Mouse (Mus musculus) E14TG2a.4 (cell line): Measurements from ENCODE around the gene Uso1.

Experiments used
- H3K27me3 ChIP-seq: 2 replicates; pipeline ENCODE4 v1.6.1; 2014; ENCODE audit warnings: low read length, control low read depth; ENCODE audit not compliant: insufficient read depth
- H3K36me3 ChIP-seq: 2 replicates; pipeline ENCODE4 v1.6.1; 2014; ENCODE audit warnings: low read length, control low read depth; ENCODE audit not compliant: insufficient read depth
- H3K4me1 ChIP-seq: replicated peaks from 2 replicates; pipeline ENCODE4 v1.6.1; 2014; ENCODE audit warnings: low read depth, low read length, control low read depth
- H3K4me3 ChIP-seq: replicated peaks from 2 replicates; pipeline ENCODE4 v1.5.1; 2014; ENCODE audit warnings: mild to moderate bottlenecking, low read length
- H3K9me3 ChIP-seq: 2 replicates; pipeline ENCODE4 v1.6.1; 2014; ENCODE audit warnings: low read length, control low read depth
- CTCF ChIP-seq: conservative IDR thresholded peaks from 2 replicates; pipeline ENCODE4 v1.5.1; 2014; ENCODE audit warnings: low read length
- NANOG ChIP-seq: IDR thresholded peaks from 2 replicates; pipeline ENCODE4 v1.6.1; 2014; ENCODE audit warnings: borderline replicate concordance, low read length, mixed read lengths
- POU5F1 ChIP-seq: IDR thresholded peaks from 2 replicates; pipeline ENCODE4 v1.6.1; 2014; ENCODE audit warnings: low read length, borderline replicate concordance

Gene Uso1

DNA sequence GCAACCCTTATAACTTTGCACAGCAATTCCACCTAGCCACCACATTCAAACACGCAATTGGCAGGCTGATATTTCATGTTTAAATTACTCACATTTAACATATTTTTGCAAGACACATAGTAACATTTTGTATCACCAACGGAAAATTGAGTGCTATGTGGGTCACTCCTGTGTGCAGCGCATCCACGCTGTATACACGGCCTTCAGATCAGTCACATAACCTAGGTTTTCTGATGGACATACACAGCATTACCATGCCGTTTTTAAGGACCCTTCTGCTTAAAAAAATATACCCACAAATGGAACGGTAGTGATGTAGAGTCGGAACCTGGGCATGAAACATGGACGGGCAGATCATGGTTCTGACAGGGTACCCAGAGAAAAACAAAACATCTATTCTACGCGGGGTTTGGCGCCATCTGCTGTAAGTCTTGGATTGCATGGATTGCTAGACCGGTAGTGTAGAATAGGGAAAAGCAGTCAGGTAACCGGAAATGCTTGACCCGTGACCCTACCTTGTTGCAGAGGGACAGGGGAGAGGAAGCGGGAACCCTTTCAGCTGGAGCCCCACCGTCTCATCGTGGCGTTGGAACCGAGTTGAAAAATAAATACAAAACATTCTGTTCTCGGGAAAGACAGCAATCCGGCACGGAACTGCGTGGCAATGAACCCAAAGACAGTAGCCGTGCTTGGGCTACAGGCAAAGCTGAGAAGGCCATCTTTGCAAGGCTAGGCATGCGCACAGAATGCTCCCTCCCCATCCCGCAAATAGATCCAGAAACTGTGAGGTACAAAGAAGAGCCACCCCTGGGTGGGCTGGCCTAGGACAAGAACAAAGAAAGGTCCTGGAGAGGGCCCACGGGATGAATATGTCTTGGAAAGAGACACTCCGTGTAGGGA is 101.8 kb downstream of the Uso1 start:
- peaks cover 34% of the 10 kb centered on the region for H3K4me1 ChIP-seq
- peaks cover 5% of the 10 kb centered on the region; the same call in 1 of the 2 replicates for H3K36me3 ChIP-seq
- H3K9me3 ChIP-seq = no peaks in the 10 kb centered on the region; the same call in 1 of the 2 replicates
- TF ChIP-seq NANOG (no peak), POU5F1 (no peak), CTCF (peak; percentile 68)
- no peaks in the 10 kb centered on the region for H3K27me3 ChIP-seq
- H3K4me3 ChIP-seq = peak overlapping the region; percentile 67

DNA sequence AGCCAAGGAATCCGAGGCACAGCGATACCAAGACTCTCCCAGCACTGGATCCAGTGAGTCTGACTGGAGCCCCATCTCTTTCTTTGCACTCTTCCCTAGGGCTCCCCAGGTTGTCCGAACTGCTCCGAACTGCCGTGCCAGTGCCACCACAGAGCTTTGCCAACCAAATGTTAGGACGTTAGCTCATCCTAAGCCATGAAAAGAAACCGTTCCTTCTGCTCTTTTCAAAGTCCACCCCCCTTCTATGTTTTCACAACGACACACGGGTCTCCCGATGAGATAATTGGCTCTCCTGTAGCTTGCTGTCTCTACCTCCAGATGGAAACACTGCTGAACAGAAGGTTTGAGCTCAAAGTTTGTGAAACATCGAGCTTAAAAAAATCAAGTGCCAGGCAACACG is 103.0 kb downstream of the Uso1 start:
- Histone ChIP-seq H3K4me3 (no peak overlapping the region), H3K4me1 (peaks cover 26% of the 10 kb centered on the region)
- TF ChIP-seq POU5F1 (no peak), NANOG (no peak), CTCF (no peak)

DNA sequence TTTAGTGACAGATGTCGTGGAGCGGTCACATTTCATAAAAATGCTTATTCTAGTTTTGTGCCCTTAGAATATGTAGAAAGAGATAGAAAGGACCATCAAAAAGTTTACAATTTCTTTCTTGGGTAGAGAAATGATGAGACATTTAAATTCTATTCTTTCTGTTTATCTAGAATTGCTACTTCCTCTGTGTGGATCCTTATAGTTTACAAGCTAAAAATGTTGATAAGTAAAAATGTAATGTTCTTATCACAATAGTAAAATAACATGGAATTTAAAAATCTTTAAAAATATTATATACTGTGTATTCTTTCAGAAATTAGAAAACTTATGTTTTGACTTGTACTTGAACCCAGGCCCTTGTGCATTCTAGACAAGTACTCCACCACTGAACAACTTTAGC is 107.2 kb downstream of the Uso1 start:
- Histone ChIP-seq H3K4me1 (peaks cover 19% of the 10 kb centered on the region), H3K4me3 (no peak overlapping the region), H3K27me3 (peaks cover 8% of the 10 kb centered on the region; the same call in 1 of the 2 replicates), H3K9me3 (no peaks in the 10 kb centered on the region; the same call in 1 of the 2 replicates), H3K36me3 (peaks cover 6% of the 10 kb centered on the region; the same call in 1 of the 2 replicates)
- TF ChIP-seq CTCF (no peak), NANOG (no peak), POU5F1 (no peak)

More for the DNA sequence above, 103.0 kb downstream of the Uso1 start:
- no peaks in the 10 kb centered on the region for H3K27me3 ChIP-seq
- no peaks in the 10 kb centered on the region; the same call in 1 of the 2 replicates for H3K9me3 ChIP-seq
- peaks cover 6% of the 10 kb centered on the region; the same call in 1 of the 2 replicates for H3K36me3 ChIP-seq

DNA sequence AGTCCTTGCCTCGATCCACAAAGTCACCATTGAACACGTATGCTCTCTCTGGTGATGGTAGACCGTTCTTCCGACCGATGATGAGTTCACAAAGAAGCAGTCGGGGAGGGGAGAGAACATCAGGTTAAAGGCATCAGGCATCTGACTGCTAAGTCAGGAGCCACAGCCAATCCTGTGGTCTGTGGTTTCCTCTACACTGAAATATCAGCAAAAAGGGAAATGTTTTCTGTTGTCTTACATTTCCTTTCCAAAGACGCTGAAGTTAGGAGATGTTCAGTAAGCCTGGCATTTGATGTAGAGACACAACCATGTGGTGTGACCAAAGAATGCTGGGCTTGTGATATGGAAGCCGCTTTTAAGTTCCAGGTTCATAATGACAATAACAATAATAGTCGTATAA is 107.7 kb downstream of the Uso1 start:
- peaks cover 8% of the 10 kb centered on the region; the same call in 1 of the 2 replicates for H3K27me3 ChIP-seq
- H3K9me3 ChIP-seq = no peaks in the 10 kb centered on the region; the same call in 1 of the 2 replicates
- H3K36me3 ChIP-seq = peaks cover 6% of the 10 kb centered on the region; the same call in 1 of the 2 replicates
- peaks cover 22% of the 10 kb centered on the region for H3K4me1 ChIP-seq
- TF ChIP-seq POU5F1 = no peak
- TF ChIP-seq CTCF = no peak
- no peak for TF ChIP-seq NANOG
- H3K4me3 ChIP-seq = no peak overlapping the region

DNA sequence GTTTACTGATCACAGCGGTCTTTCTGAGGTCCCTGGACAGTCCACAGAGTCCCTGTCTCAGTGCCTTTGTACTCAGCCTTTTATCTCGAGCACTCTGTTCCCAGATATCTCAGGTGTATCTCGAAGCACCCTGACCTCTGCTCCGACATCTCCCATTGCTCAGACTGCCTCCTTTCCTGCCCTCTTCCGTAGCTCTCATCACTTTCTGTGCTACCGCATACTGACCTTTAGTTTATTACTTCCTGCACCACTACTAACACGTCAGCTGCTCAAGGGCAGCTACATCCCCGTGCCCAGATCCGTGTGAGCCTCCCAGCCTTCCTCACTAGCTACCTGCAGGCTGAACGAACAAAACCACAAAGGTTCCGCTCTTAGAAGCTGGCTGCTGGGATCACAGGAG is 110.9 kb downstream of the Uso1 start:
- H3K27me3 ChIP-seq = peaks cover 8% of the 10 kb centered on the region; the same call in 1 of the 2 replicates
- H3K4me1 ChIP-seq = peaks cover 31% of the 10 kb centered on the region
- H3K9me3 ChIP-seq = no peaks in the 10 kb centered on the region; the same call in 1 of the 2 replicates
- peak overlapping the region; percentile 57 for H3K4me3 ChIP-seq
- peaks cover 6% of the 10 kb centered on the region; the same call in 1 of the 2 replicates for H3K36me3 ChIP-seq
- TF ChIP-seq NANOG (no peak), POU5F1 (no peak)

DNA sequence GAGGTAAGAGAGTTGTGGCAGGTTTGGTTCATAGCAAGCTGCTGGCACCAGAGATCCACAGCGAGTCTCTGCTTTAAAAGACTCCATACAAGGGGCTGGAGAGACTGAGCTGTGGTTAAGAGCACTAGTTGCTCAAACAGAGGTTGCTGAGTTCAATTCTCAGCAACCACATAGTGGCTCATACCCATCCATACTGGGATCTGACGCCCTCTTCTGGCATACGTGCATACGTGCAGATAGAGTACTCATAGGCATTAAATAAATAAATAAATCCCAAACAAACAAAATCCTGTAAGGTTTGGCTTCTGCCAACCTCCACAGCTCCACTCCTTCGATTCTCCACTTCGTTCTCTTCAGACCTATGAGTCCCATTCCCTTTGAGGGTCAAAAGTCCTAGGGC is 114.3 kb downstream of the Uso1 start:
- H3K4me3 ChIP-seq = no peak overlapping the region
- H3K9me3 ChIP-seq = no peaks in the 10 kb centered on the region
- H3K36me3 ChIP-seq = no peaks in the 10 kb centered on the region
- H3K27me3 ChIP-seq = peaks cover 8% of the 10 kb centered on the region; the same call in 1 of the 2 replicates
- H3K4me1 ChIP-seq = peaks cover 36% of the 10 kb centered on the region
- TF ChIP-seq CTCF = peak; percentile 28; the same call in 1 of the 2 replicates
- no peak for TF ChIP-seq POU5F1
- TF ChIP-seq NANOG = no peak
